Mouse (Mus musculus) megakaryocyte, embryonic 14.5 days (primary cell): ENCODE results near the gene Ehd2. TPM values are rescaled to one million over a fixed set of nuclear protein-coding genes. Genes with fewer than 3 reads are reported as not detected.

Source experiments
- H3K27me3 ChIP-seq: replicated peaks from 2 replicates; pipeline ENCODE3; 2012; ENCODE audit warnings: inconsistent platforms
- H3K36me3 ChIP-seq: replicated peaks from 2 replicates; pipeline ENCODE3; 2012; ENCODE audit warnings: low read length, inconsistent platforms, mixed read lengths
- H3K4me1 ChIP-seq: 2 replicates; pipeline ENCODE4 v1.6.1; 2012; ENCODE audit warnings: inconsistent platforms
- H3K4me3 ChIP-seq: replicated peaks from 2 replicates; pipeline ENCODE3; 2012; ENCODE audit warnings: moderate library complexity, mild to moderate bottlenecking, inconsistent platforms
- H3K9me3 ChIP-seq: 2 replicates; pipeline ENCODE4 v1.6.1; 2012; ENCODE audit warnings: inconsistent platforms
- FLI1 ChIP-seq: IDR thresholded peaks from 2 replicates; pipeline ENCODE4 v1.6.1; 2012; ENCODE audit warnings: low read length, inconsistent platforms, mixed read lengths
- GATA1 ChIP-seq: IDR thresholded peaks from 3 replicates; pipeline ENCODE4 v1.6.1; 2012; ENCODE audit warnings: mixed read lengths, low read length, inconsistent platforms, borderline replicate concordance
- polyA plus RNA-seq: library from polyadenylated mRNA; stranded (reverse); fragments of >175 nt; gene quantifications from 2 replicates; pipeline ENCODE4 v1.2.3, GENCODE M21; 2012; ENCODE audit warnings: low replicate concordance; ENCODE audit not compliant: insufficient read depth

The Ehd2 gene
- polyA plus RNA-seq, 1 experiment = 0.93 TPM

GRCm38 (mm10) chr7:15961798-15962197, 5.6 kb downstream of the Ehd2 start:
- Histone ChIP-seq H3K9me3 (peaks cover 13% of the 10 kb centered on the region), H3K4me3 (no peak overlapping the region), H3K27me3 (peaks cover 62% of the 10 kb centered on the region), H3K4me1 (peaks cover 62% of the 10 kb centered on the region), H3K36me3 (peaks cover 8% of the 10 kb centered on the region)
- TF ChIP-seq GATA1 (no peak), FLI1 (no peak)

- Histone ChIP-seq H3K4me3 (no peak overlapping the region), H3K27me3 (peaks cover 62% of the 10 kb centered on the region), H3K4me1 (peaks cover 56% of the 10 kb centered on the region), H3K36me3 (peaks cover 14% of the 10 kb centered on the region), H3K9me3 (peaks cover 19% of the 10 kb centered on the region)
- TF ChIP-seq FLI1 (no peak), GATA1 (no peak)
Observed at GRCm38 (mm10) chr7:15961239-15961638, 6.1 kb downstream of the Ehd2 start.

- TF ChIP-seq FLI1 (no peak), GATA1 (no peak)
- Histone ChIP-seq H3K36me3 (peaks cover 15% of the 10 kb centered on the region), H3K4me1 (peaks cover 59% of the 10 kb centered on the region), H3K4me3 (no peak overlapping the region), H3K27me3 (peaks cover 61% of the 10 kb centered on the region), H3K9me3 (peaks cover 24% of the 10 kb centered on the region)
Observed at GRCm38 (mm10) chr7:15960691-15961090, 6.7 kb downstream of the Ehd2 start.

- no peak for TF ChIP-seq GATA1
- TF ChIP-seq FLI1 = no peak
Observed at GRCm38 (mm10) chr7:15956143-15956542, 11.2 kb downstream of the Ehd2 start.

GRCm38 (mm10) chr7:15955509-15955908, 11.9 kb downstream of the Ehd2 start:
- Histone ChIP-seq H3K4me1 (peaks cover 60% of the 10 kb centered on the region), H3K9me3 (peaks cover 38% of the 10 kb centered on the region), H3K4me3 (peak overlapping the region; percentile 87), H3K36me3 (peaks cover 15% of the 10 kb centered on the region), H3K27me3 (peaks cover 41% of the 10 kb centered on the region)
- no peak for TF ChIP-seq FLI1
- no peak for TF ChIP-seq GATA1

More at GRCm38 (mm10) chr7:15956143-15956542, 11.2 kb downstream of the Ehd2 start:
- H3K36me3 ChIP-seq = peaks cover 15% of the 10 kb centered on the region
- peaks cover 41% of the 10 kb centered on the region for H3K27me3 ChIP-seq
- H3K4me3 ChIP-seq = no peak overlapping the region
- H3K9me3 ChIP-seq = peaks cover 38% of the 10 kb centered on the region
- peaks cover 67% of the 10 kb centered on the region for H3K4me1 ChIP-seq

- H3K9me3 ChIP-seq = peaks cover 38% of the 10 kb centered on the region
- TF ChIP-seq GATA1 (no peak), FLI1 (no peak)
- H3K4me3 ChIP-seq = peak overlapping the region; percentile 87
- peaks cover 58% of the 10 kb centered on the region for H3K4me1 ChIP-seq
- peaks cover 46% of the 10 kb centered on the region for H3K27me3 ChIP-seq
- peaks cover 15% of the 10 kb centered on the region for H3K36me3 ChIP-seq
Observed at GRCm38 (mm10) chr7:15954978-15955443, 12.4 kb downstream of the Ehd2 start.

GRCm38 (mm10) chr7:15954436-15954835, 12.9 kb downstream of the Ehd2 start:
- Histone ChIP-seq H3K36me3 (peaks cover 15% of the 10 kb centered on the region), H3K4me1 (peaks cover 58% of the 10 kb centered on the region), H3K9me3 (peaks cover 38% of the 10 kb centered on the region), H3K4me3 (peak overlapping the region; percentile 87), H3K27me3 (peaks cover 46% of the 10 kb centered on the region)
- TF ChIP-seq GATA1 (no peak), FLI1 (no peak)

- H3K4me3 ChIP-seq = peak overlapping the region; percentile 73
- H3K36me3 ChIP-seq = peaks cover 15% of the 10 kb centered on the region
- H3K4me1 ChIP-seq = peaks cover 66% of the 10 kb centered on the region
- peaks cover 38% of the 10 kb centered on the region for H3K9me3 ChIP-seq
- H3K27me3 ChIP-seq = peaks cover 55% of the 10 kb centered on the region
- TF ChIP-seq GATA1 = peak; percentile 49; the same call in 1 of the 3 replicates
- no peak for TF ChIP-seq FLI1
Observed at GRCm38 (mm10) chr7:15953307-15954074, 13.9 kb downstream of the Ehd2 start.

- Histone ChIP-seq H3K9me3 (peaks cover 31% of the 10 kb centered on the region), H3K4me1 (peaks cover 77% of the 10 kb centered on the region), H3K4me3 (no peak overlapping the region)
Observed at GRCm38 (mm10) chr7:15952416-15952815, 15.0 kb downstream of the Ehd2 start.

GRCm38 (mm10) chr7:15950008-15950407, 17.4 kb downstream of the Ehd2 start:
- Histone ChIP-seq H3K4me1 (peaks cover 78% of the 10 kb centered on the region), H3K4me3 (no peak overlapping the region), H3K36me3 (no peaks in the 10 kb centered on the region), H3K9me3 (peaks cover 14% of the 10 kb centered on the region), H3K27me3 (peaks cover 44% of the 10 kb centered on the region)
- no peak for TF ChIP-seq GATA1
- TF ChIP-seq FLI1 = no peak

More at GRCm38 (mm10) chr7:15952416-15952815, 15.0 kb downstream of the Ehd2 start:
- H3K36me3 ChIP-seq = peaks cover 12% of the 10 kb centered on the region
- TF ChIP-seq FLI1 (no peak), GATA1 (no peak)
- H3K27me3 ChIP-seq = peaks cover 53% of the 10 kb centered on the region
